Mouse (Mus musculus): ENCODE measurements around the gene S100a16.

S100a16 gene

DNA sequence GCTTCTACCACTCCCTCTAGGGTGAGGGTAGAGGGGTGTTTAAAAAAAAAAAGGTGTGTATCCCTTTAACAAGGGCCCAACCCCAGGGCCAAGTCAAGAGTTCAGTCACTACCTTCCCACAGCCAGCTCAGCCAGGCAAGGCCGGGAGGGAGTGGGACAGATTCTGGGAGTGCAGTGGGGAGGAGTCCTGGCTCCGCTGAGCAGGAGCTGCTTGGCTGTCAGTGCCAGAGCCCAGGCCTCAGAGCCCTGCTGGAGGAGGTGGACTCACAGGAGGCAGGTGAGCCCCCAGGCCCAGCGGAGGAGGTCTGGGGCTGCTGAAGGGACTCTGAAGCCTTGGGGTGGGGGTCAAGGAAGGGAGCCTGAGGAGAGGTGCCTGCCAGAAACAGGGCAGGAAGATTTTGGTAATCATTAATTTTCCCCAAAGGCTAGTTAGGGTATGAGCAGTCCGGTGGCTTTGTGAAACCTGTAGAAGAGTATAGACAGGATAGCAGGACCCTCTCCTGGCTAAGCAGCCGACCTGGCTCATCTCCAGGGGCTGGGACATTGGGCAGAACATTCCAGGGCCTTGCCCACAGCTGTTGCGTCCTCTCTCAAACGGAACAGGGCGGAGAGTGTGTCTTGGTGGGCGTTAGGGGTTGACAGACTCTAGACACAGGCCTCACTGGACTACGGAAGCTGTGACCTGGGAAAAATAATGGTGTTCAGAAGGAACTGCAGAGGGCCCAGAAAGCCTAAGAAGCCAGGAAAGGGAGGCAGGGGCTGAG, at the start of gene S100a16:
Gene S100a16 (plus strand): TSS at position 114 of the 764 bp plus-strand sequence.
- no peak for DNase-seq (ENCODE audit: low read depth, low spot score)

GRCm38 (mm10) chr3:90488576-90488975, 48.5 kb upstream of the S100a16 start:
- DNase-seq (ENCODE audit: low read depth, low spot score), result no peak

DNA sequence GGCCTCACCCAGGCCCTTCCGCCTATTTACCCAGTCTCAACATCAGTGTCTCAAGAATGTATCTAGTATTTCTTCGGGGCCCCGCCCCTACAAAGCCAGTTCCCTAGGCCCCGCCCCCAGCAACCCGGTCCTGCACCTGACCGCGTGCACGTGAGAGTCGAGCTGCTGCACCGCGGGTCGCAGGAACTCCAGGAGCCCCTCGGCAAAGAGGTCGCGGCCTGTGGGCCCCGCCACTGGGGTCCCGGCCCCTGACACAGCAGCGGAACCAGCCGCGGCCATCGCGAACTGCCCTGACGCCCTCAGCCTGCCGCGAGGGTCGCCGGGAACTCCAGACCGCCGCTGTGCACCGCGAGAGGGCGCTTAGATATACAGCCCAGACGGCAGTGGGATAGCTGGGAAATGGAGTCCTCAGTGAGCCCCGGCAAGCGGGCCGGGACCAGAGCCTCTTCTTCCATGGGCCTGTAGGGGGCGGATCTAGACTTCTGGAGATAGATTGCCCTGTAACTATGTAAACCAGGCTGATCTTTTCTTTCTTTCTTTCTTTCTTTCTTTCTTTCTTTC, 46.3 kb upstream of the S100a16 start, which contains the start of gene Snapin:
Gene Snapin (minus strand): TSS at position 338 of the 561 bp plus-strand sequence.
- DNase-seq (ENCODE audit: low read depth, low spot score), result peak; percentile 96

DNA sequence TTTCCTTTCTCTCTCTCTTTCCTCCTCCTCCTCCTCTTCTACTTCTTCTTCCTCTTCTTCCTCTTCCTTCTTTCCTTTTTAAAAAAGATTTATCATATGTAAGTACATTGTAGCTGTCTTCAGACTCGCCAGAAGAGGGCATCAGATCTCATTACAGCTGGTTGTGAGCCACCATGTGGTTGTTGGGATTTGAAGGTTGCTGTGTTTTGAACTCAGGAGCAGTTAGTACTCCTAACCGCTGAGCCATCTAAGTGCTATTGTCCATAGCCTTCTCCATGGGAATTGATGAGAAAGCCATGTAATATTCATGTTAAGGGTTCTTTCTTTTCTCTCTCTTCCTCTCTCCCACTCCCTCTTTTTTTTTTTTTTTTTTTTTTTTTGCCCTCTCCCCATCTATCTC, 45.7 kb upstream of the S100a16 start:
- no peak for DNase-seq (ENCODE audit: low read depth, low spot score)

- DNase-seq (ENCODE audit: low read depth, low spot score), result no peak
These were observed 43.1 kb upstream of the S100a16 start for GRCm38 (mm10) chr3:90493831-90494540.

- no peak for DNase-seq (ENCODE audit: low read depth, low spot score)
These were observed 41.1 kb upstream of the S100a16 start for GRCm38 (mm10) chr3:90495850-90496525.

DNA sequence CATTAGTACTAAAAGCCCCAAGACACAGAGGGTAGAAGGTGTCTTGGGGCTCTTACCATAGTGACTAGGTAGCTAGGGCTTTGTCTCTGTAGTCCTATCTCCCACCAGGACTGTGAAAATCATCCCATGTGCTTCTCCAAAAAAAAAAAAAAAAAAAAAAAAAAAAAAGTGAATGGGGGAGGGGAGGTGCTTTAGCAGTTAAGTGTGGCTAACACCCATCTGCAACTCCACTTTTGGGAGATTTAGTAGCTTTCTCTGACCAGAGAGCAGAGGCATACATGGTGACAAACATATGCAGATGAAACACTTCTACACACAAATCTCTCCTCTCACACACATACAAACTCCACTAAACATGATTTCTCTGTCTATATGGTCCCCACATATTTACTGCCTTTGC, 39.5 kb upstream of the S100a16 start:
- no peak for DNase-seq (ENCODE audit: low read depth, low spot score)

GRCm38 (mm10) chr3:90503444-90503843, 33.6 kb upstream of the S100a16 start:
- no peak for DNase-seq (ENCODE audit: low read depth, low spot score)

- DNase-seq (ENCODE audit: low read depth, low spot score), result no peak
These were observed 31.8 kb upstream of the S100a16 start for GRCm38 (mm10) chr3:90505216-90505615.

DNA sequence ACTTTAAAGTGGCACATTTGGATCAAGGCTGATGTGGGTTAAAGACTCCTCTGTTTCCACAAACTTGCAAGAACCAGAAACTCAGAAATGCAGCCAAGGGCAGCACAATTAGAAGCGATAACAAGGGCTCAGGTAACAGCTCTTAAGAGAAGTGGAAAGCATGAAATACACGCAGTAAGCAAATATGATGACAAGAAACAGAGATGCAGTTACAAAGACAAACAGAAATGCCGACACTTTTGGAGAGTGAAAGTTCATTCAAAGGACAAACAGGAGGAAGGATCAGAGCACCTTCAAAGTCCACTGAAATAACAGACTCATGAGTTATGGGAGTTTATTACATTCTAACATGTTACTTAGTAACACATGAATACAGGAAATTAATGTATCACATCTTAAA, 30.7 kb upstream of the S100a16 start:
- no peak for DNase-seq (ENCODE audit: low read depth, low spot score)

DNA sequence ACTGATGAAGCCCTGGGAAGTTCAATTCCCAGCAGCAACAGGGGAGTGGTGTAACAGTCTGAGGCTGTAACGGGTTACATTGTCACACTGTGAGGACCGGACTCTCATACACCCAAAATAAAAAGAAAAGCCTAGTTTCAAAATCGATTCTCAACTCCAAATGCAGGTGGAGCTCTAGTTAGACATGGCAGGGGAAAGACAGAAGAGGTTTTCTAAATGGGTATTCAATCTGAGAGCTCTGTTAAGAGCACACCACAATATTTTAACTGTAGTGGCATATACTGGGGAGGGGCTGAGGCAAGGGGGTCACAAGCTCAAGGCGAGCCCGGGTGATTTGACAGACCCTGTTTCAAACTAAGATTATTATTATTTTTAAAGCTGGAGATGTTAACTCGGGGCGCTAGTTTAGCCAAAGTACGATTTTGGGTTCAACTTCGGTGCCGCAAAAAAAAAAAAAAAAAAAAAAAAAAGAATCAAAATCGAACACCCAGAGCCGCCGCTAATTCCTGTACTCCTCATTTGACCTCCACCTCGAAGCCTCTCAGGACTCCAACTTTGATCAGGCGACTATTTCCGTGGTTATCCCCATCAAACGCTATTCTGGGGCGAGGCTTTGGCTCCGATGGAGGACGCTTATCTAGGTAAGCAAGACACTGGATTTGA, 28.6 kb upstream of the S100a16 start:
- no peak for DNase-seq (ENCODE audit: low read depth, low spot score)

DNA sequence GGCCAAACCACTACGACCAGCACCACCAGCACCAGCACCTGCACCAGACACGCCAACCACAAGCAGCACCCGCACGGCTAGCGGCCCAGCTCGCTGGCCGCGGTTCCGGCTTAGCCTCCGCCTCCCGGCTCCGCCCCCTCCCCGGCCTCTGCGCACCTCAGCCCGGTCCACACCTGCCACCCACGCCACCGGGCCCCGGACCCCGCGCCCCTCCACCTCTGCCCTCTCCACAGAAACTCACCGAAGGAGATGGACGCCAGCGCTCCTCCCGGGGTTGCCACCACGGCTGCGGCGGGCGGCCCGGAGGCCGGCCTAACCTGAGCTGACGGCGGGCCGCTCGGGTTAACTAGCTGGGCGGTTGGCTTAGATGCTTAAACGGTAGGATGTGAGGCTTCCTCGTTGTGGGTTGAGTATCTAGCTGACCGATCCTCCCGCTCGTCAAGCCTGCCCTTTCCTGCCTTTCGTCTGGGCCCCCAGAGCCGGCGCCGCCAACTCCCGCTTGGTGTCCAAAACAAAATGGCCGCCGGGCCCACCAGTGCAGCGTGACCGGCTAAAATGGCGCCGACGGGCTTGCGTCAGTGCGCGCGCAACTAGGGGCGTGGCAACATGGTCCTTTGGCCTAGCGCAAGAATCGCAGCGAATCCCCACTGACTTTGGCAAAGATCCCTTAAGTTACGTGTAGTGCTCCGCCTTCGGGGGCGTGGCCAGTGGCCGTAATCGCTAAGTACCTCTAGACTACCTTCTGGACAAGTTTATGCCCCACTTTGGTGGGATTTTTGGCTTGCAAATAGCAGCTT, 27.9 kb upstream of the S100a16 start, which contains the start of gene Chtop:
Gene Chtop (minus strand): TSS at position 549 of the 797 bp plus-strand sequence.
- DNase-seq (ENCODE audit: low read depth, low spot score), result peak; percentile 99

GRCm38 (mm10) chr3:90509747-90510123, 27.3 kb upstream of the S100a16 start:
- no peak for DNase-seq (ENCODE audit: low read depth, low spot score)

DNA sequence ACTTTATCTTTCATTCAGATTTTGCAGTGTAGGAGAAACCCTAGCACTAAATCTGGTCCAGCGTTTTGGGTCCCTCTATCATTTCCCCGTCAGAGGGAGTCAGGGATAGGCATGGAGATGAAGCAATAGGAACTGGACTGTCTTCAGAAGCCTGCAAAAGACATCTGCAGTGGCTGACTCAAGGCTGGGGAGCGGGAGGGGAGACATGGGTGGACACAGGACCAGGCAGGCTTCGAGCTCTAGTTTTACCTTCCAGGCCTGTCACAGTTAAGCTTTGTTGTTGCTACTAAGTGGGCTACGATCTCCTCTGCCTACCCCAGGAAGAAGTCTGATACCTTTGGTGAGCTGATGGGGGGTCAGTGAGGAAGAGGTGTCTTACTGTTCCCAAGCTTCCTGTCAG, 24.8 kb upstream of the S100a16 start:
- no peak for DNase-seq (ENCODE audit: low read depth, low spot score)

DNA sequence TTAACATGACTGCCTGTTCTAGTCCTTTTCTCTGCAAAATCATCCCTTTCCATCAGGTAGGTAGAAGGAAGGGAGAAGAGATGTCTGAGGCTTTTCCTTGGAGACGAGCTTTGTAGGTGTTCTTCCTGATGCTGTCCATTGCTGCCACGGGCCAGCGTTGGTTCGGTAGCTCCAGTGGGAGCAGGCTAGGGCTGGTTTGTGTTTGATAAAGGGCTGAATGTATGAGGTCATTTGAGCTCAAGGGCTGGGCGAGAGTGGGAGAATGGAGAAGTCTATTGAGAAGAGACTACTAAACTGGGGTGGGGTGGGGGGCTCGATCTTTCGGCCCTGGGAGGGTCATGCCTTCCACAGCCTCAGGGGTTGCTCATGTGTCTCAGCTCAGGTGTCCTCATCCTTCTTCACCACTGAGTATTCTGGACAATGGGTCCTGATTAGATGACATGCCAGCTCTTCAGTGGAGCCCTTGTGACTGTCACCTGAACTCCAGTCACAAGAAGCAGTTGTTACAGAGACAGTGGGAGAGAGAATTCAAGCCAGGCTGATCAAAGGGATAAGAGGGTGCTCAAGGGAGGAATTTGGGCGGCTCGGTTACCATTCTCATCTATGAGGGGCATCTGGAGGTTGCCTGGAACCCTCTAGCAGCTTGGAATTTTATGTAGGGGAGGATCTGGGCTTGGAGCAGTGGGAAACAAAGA, 24.0 kb upstream of the S100a16 start:
- DNase-seq (ENCODE audit: low read depth, low spot score), result no peak

- DNase-seq (ENCODE audit: low read depth, low spot score), result no peak
These were observed 23.1 kb upstream of the S100a16 start, which contains the start of the genes S100a1 and S100a13 for GRCm38 (mm10) chr3:90513796-90514590. S100a1 (minus strand) TSS chr3:90514392. S100a13 (plus strand) TSS chr3:90514435.

DNA sequence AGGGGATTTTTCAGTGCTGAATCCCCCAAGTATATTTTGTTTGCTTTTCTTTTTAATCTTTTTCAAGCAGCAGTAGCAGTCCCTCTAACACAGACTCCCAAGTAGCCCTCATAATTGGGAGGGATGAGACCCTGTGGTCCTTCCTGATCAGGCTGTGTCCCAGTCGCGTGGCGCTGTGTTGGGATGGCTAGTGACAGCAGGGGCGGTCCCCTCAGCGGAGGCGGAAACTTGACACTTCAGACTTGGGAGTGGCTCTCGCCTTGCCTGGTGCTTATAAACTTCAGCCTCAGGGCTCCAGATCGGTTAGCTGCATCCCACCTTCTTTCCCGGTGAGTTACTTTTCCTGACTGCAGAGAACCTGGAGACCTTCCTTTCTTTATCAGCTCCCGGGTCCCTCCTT, 22.4 kb upstream of the S100a16 start:
- peak; percentile 66 for DNase-seq (ENCODE audit: low read depth, low spot score)

- no peak for DNase-seq (ENCODE audit: low read depth, low spot score)
These were observed 21.8 kb upstream of the S100a16 start for GRCm38 (mm10) chr3:90515242-90515641.

GRCm38 (mm10) chr3:90515789-90516188, 21.3 kb upstream of the S100a16 start:
- DNase-seq (ENCODE audit: low read depth, low spot score), result no peak

All from mesoderm, embryonic 11.5 days (tissue).